Mouse (Mus musculus) bone marrow macrophage, adult 2 months (primary cell): ENCODE results near the gene Dguok. TPM values are rescaled to one million over a fixed set of nuclear protein-coding genes. Genes with fewer than 3 reads are reported as not detected.
A peak's percentile ranks its signal among the peaks of the same experiment; 100 is the strongest.

Experiments used
- H3K27ac ChIP-seq: 2 replicates; pipeline ENCODE4 v1.5.1; 2012; ENCODE audit warnings: low read depth, low read length; ENCODE audit not compliant: insufficient read depth
- H3K4me1 ChIP-seq: 2 replicates; pipeline ENCODE4 v1.6.1; 2012; ENCODE audit warnings: low read length; ENCODE audit not compliant: control insufficient read depth, insufficient read depth
- H3K4me3 ChIP-seq: 2 replicates; pipeline ENCODE4 v1.5.1; 2012; ENCODE audit warnings: mild to moderate bottlenecking, low read length, moderate library complexity; ENCODE audit not compliant: insufficient read depth
- CTCF ChIP-seq: IDR thresholded peaks from 2 replicates; pipeline ENCODE4 v1.5.1; 2012; ENCODE audit warnings: low read depth, mild to moderate bottlenecking, low read length, moderate library complexity
- POLR2A ChIP-seq: IDR thresholded peaks from 2 replicates; pipeline ENCODE4 v1.6.1; 2012; ENCODE audit warnings: mild to moderate bottlenecking, low read depth, low read length, borderline replicate concordance
- polyA plus RNA-seq: library from polyadenylated mRNA; stranded (reverse); fragments of >200 nt; gene quantifications from 2 replicates; pipeline ENCODE4 v1.2.4, GENCODE M21; 2012; ENCODE audit not compliant: missing spikeins, insufficient read depth, insufficient read length

Gene Dguok
- polyA plus RNA-seq, 1 experiment = 61.5 TPM

DNA sequence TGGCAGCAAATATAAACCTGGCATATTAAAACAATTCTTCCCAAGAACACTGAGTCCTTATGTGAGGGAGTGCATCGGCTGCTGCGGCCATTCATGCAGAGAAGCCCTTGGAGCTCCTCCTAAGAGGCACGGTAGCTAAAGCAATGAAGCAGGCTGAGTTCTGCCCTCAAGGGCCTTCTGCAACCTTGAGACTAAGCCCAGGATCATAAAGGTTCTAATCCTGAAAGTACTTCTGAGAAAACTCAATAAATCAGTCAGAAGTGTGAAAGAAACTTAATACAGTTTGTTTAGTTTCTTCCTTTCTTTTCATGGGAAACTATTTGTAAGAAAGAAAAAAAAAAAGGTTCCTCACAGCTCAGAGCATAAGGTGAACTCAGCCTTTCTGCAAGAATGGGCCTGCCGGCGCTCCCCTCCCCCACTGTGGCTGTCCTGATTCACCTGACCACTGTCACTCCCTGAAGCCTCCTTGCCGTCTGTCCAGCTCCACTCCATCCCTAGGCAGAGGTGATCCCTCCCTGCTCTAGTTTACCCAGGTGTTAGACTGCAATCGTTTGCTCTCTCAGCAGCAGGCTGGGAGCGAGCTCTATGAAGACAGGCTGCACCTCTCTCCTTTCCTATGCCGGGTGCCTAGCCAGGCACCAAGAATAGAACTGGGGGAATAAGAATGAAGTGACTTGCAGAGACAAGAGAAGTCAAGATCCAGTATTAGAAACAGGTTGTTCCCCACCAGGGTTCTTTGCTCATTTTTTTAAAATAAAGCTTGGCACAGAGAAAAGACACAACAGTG lies 5.1 kb downstream of the Dguok start:
- Histone ChIP-seq H3K4me1 (peaks cover 36% of the 10 kb centered on the region), H3K4me3 (peak overlapping the region; percentile 17; the same call in 1 of the 2 replicates), H3K27ac (peak overlapping the region; percentile 96)
- TF ChIP-seq POLR2A (no peak), CTCF (no peak)

DNA sequence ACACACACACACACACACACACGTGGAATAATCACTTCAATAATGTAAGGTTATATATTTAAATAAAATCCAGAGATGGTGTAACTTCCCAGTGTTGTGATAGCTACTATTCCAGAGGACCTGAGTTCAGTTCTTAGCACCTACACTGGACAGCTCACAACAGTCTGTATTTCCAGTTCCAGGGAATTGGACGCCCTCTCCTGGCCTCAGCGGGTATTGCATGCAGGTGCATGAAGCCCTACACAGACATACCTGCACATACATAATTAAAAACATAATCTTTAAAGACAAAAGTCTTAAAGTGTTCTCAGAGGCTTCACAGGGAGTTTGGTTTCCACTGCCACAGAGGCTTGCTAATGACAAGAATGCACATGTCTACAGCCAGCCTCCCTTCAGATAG lies 6.3 kb downstream of the Dguok start:
- TF ChIP-seq CTCF = peak; percentile 67
- no peak for TF ChIP-seq POLR2A
- H3K27ac ChIP-seq = no peak overlapping the region
- peaks cover 40% of the 10 kb centered on the region for H3K4me1 ChIP-seq
- H3K4me3 ChIP-seq = no peak overlapping the region

DNA sequence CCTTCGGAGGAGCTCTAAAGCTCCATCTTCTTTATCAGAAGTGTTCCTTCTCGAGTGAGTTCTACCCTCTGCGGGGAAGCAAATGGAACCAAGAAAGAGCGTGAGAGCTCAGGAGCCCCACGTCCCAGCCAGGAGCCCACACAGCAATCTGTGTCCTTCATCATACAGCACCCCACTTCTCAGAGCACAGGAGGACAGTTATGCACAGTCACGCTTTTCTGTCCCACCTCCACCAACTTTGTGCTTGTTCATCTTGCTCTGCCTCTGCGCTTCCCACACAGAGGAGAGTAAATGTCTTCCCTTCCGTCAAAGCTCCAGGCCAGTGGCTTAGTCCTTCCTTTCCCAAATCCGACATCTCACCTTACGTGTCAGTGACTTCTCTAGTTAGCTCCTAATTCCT lies 7.7 kb downstream of the Dguok start:
- H3K4me3 ChIP-seq = no peak overlapping the region
- H3K27ac ChIP-seq = no peak overlapping the region
- H3K4me1 ChIP-seq = peaks cover 32% of the 10 kb centered on the region
- no peak for TF ChIP-seq POLR2A
- no peak for TF ChIP-seq CTCF

DNA sequence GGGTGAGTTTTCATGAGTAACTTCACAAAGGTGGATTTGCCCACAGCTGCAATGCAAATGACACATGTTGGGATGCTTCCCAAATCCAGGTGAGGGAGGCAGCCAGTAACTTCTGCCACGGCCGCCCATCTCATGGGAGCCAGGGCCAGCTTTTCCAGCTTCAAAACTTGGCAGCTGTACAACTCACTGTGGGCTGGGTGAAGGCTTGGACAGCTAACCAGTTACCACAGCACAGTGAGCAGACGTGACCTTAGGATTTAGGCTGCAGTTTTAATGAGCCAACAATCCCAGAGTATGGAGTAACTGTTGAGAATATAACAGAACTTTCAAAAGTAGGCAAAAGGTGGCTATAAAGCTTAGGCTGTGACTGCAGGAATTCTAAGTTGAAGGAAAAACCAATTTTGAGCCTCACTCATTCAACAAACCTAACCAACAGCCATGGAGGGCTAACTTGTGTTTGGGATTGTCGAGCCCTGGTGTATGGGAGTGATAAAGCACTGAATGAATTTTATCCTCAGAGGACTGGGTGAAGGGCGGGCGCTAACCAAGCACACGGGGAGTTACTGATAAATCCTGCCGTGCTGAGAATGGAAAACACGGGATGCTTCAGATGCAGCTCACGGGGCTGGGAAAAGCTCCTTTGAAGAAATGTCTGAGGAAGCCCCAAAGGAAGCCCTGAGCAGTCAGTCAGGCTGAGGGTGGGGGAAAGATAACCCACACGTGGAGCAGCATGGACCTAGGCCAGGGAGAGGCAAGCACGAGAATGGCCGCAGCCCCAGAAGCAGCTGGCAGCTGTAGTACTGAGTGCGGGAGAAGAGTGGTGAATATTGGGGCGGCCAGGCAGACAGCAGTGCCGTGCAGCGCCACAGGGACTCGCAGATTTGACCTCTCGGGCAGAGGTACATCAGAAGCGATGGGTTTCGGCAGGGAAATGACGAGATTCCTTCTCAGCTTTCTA lies 9.7 kb downstream of the Dguok start:
- Histone ChIP-seq H3K4me1 (peaks cover 18% of the 10 kb centered on the region), H3K4me3 (no peak overlapping the region), H3K27ac (no peak overlapping the region)
- TF ChIP-seq POLR2A = no peak
- no peak for TF ChIP-seq CTCF

DNA sequence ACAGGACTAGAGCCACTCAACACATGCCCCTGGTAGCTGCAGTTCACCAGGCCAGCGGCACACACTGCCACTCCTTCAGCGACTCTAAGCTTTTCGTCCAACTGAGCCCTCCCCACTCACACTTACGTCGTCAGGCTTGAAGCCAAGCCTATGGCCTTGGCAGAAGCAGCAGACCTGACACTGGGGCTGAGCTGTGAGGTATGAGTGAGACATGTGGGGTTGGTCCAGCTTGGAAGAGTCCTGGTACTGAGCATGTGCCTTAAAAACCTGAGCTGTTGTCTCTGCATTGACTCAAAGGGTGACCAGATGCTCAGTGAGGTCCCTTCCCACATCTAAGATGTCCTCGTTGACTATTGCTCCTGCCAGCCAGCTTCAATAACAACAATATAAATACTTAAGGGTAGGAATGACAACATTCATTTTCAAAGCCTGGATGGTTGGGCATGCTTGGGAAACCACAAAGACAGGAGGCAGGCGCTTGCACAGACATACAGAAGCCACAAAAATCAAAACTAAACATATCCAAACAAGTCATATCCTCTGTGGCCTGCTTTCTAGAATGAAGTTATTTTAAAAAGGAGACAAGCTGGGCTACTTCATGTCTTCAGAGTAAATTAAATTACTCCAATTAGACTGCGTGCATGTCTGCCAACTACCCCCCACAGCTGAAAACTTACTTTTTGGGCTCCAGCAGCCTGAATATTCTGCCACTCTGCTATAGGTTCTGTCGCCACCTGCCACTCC lies 10.6 kb downstream of the Dguok start:
- Histone ChIP-seq H3K4me3 (no peak overlapping the region), H3K27ac (no peak overlapping the region), H3K4me1 (peaks cover 10% of the 10 kb centered on the region)
- no peak for TF ChIP-seq CTCF
- TF ChIP-seq POLR2A = no peak

DNA sequence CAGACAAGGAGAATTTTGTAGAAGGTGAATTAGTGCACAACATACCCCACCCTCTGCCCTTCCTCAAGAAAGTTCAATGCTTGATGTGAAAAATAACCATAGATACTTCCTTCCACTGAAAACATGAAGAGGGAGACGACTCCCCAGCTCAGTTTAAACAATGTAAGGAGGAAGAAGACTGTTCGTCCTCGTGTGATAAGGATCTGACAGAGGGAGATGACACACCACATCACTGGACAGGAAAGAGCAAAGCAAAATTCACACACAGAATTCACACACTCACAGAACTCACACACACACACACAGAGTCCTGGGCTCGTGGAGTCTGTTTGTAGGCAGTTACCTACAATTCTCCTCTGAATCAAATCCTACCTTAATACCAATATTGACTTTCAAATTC lies 16.1 kb downstream of the Dguok start:
- TF ChIP-seq CTCF (no peak), POLR2A (no peak)

DNA sequence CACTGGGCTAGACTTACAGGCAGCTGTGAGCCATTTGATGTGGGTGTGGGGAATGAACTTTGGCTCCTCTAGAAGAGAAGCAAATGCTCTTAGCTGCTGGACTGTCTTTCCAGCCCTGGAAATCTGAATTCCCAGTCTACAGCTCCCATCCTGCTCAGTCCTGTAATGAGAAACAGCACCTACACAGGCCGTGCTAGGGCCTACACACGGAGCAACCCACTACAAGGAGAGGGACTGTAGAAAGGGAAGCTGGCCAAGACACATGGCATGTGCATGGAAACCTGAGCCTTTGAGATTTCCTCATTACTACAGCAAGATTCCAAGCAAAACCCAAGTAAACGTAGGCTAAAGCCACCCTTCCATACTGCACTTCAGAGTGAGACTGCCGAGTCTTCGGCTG lies 18.6 kb downstream of the Dguok start:
- Histone ChIP-seq H3K4me1 (peaks cover 37% of the 10 kb centered on the region), H3K4me3 (no peak overlapping the region), H3K27ac (peak overlapping the region; percentile 89)
- no peak for TF ChIP-seq POLR2A
- TF ChIP-seq CTCF = no peak

More for the DNA sequence above, 16.1 kb downstream of the Dguok start:
- Histone ChIP-seq H3K4me3 (no peak overlapping the region), H3K27ac (no peak overlapping the region), H3K4me1 (peaks cover 37% of the 10 kb centered on the region)

DNA sequence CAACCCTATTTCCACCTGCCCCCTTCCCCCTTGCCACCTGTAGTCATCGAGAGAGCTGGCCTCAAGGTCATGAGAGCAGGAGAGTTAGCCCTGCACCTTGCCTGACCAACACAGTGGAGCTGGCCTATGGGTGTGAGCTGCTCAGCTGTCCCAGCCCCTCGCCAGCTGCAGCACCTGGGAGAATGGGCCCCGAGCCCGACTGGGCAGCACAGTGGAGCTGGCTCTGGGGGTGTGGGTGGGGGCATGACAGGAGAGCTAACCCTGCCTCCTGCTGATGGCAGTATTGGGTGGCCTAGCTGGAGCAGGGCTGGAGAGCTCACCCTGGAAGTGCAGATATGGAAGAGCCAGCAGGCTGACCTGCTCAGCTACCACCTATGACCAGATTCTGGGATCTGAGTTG lies 19.5 kb downstream of the Dguok start:
- Histone ChIP-seq H3K27ac (0 out of 2 replicates have a peak overlapping the region, but pooled peaks have one; percentile 89), H3K4me3 (no peak overlapping the region)
- TF ChIP-seq POLR2A (no peak), CTCF (no peak)

DNA sequence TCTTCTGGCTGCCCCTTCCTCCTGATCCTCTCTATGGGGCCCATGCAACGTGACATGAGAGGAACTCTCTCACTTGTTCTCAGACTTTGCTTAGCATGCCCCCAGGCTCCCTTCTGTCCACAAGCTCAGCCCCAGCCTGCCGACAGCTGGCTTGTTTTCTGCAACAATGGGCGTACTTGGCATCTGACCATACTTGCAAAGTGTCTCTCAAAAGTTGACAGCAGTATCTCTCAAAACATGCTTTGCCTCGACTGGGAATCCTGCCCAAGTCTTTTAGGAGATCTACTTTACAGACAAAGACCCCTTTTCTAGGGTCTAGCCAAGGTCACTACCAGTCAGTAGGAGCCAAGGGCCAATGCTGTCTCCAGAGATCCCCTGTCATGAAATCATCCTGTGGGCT lies 20.9 kb downstream of the Dguok start:
- TF ChIP-seq CTCF (no peak), POLR2A (no peak)
- no peak overlapping the region for H3K27ac ChIP-seq
- no peak overlapping the region for H3K4me3 ChIP-seq
- H3K4me1 ChIP-seq = peaks cover 57% of the 10 kb centered on the region

More for the DNA sequence above, 19.5 kb downstream of the Dguok start:
- peaks cover 43% of the 10 kb centered on the region for H3K4me1 ChIP-seq
